Mouse (Mus musculus): ENCODE results near the gene Itgb6.

Gene Itgb6

DNA sequence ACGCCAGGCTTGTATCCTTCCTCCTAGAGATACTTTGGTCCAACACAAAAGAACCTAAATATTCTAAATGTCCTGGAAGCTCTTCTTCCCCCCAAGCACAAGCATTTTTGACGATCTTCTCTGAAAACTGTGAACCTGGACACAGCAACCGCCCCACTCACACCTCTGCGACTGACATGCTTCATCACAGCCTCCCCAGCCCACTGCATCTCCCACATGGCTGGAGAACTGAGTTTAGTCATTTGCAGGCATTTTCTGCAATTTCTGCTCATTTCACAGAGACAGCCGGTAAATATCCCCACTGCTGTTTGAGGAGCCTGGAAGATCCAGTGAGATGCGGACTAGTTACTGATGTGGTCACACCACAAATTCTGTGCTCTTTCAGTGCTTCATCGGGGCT is 107.7 kb downstream of the Itgb6 start:
- DNase-seq (ENCODE audit: low spot score in 2 of 2) = no peak

DNA sequence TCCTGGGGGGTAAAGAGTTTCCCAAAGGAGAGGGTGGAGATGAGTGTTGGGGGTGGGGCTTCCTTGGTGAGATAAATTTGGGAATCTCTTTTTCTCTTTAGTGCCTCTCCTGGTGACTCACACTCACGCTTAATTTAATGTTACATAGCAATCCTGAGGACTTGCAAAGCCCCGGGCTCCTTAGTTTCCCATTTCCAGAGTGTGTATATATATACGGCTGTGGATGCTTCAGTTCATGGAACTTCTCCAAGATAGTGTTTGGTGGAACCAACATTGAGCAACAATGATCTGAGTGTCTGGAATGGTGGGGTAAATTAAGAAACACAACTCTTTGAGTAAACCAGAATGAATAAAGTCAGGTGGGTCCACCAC is 108.6 kb downstream of the Itgb6 start:
- DNase-seq (ENCODE audit: low spot score in 2 of 2) = no peak

DNA sequence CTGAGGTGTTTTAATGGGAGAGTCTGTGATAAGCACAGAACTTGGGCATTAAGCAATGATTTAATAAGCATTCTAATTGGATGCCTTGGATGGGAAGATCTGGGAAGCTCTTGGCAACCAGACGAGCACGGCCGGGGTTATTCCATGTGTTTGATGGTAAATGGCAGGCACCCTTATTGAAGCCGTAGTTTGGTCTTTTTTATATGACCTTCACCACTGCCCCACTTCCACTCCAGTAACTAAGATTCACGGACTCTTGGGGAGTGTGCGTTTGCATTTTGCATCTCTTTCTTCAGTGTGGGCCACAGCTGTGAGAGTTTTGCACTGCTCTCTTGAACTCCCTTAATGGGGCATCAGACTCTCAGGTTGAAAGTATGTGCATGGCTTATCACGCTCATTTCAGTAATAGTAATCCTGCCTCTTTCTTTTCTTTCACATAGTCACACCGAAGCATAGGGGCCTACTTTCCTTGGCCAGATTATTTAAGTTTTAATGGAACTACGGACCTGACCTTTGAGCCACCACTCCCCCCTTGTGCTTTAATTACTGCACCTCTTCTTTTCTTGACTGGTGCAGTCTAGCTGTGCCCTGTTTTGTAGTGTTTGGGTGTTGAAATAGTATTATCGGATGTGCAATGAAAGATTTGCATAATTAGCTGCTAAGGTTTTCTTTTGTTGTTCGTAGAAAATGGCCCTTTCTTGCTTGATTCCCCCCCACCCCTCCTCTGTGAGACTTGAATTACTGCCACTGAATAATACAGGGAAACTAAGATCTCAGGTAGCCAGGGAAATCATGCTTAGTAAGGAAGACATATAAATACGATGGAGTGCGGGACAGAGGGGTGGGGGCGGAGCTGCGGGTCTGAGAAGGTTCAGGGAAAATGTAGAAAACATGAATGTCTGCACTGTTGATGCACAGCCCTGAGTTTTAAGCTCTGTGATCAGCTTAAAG is 109.3 kb downstream of the Itgb6 start:
- DNase-seq (ENCODE audit: low spot score in 2 of 2) = no peak

DNA sequence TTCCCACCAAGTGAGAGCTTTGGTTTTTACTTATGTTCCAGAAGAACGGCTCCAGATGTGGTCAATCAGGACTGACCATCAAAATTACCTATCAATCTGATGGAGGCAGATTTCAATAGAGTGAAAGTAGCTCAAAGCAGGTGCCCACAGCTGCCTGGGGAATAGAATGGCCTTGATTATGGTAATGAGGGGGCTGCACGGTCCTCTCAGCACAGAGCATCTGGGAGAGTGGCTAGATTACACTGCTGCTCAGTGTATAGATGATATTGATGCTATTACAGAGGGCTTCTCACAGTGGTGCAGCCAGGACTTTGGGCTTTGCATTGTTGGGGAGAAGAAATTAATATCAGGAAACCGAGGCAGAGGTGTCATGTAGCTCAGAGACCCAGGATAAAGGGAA is 110.8 kb downstream of the Itgb6 start:
- DNase-seq (ENCODE audit: low spot score in 2 of 2) = no peak

DNA sequence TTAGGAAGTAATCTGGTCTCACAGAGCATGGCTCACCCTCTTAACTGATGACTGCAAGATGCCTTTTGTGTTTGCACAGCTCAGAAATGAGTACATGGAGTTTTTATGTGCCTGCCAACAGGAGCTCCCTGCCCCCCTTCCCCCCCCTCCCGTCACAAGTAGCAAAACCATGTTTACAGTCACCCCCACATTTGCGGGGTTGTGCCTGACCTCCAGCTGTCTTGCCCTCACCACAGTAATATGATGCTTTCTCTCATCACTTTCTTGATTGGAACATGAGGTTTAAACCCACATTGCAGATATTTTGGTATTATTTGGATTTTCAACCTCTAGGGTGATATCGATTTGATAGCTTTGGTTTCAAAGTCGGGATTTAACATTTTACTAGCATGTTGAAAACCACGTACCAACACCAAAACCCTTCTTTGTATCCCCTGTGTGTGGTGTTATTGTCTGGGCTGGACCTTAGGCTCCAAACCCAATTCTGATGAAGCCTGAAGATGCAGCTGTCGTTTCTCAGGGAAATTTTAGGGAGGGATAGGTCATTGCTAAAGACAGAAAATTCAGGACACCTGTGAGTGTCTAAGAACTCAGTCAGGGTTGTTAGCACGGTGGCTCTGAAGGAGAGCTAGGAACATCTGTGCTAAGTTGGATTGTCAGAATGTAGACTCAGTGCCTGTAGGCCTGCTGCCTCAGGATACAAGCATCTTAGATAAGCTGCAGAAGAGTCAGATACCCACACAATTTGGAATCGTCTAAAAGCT is 112.8 kb downstream of the Itgb6 start:
- no peak for DNase-seq (ENCODE audit: low spot score in 2 of 2)

DNA sequence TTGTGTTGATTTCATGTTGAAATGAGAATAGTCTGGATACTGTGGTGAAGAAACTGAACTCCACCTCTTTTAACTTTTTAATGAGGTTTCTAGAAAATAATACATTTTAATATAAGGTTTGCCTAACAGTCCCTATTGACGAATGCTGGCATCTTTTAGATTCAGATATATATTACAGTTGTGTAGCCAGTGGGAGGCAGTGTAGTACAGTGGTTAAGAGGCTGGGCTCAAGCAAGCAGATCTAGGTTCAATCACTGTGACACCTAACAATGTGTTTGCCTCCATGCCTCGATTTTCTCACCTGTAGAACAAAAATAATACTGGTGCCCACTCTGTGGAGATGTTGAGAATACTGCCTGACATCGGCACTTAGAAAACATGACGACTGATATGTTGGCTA is 114.5 kb downstream of the Itgb6 start:
- DNase-seq (ENCODE audit: low spot score in 2 of 2) = no peak

DNA sequence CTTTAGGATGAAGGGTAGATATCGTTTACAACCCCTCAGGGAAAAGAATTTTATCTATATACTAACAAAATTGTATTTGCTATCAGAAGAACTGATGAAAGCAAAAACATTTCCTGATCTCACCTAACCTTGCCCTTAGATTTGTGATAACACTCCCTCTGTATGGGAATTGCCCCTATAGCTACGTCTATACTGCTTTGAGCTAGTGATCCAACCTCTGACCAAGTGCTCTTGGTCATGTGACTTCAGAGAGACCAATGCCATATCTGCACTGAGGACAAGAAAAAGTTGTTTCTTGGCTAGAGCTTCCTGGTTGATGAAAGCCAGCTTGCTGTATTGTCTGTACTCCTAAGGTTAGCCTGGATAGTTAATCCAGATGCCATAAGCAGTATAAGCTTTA is 121.1 kb downstream of the Itgb6 start:
- no peak for DNase-seq (ENCODE audit: low spot score in 2 of 2)

DNA sequence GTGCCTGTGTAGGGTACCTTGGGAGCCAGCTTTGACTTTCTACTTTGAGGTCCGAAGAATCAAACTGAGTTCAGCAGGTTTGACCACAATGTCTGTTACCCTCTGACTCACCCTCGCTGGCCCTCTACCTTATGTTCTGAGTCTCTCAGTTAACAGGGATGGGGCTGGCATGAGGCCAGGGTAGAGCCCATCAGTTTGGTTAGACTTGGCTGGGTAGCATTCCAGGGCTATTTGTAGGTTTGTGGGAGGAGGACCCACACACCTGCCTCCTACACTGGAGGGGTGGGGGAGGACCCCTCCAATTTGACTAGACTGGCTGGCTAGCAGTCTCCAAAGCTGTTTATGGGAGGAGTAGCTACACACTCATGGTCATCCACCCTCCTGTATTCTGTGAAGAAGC is 121.6 kb downstream of the Itgb6 start:
- no peak for DNase-seq (ENCODE audit: low spot score in 2 of 2)

DNA sequence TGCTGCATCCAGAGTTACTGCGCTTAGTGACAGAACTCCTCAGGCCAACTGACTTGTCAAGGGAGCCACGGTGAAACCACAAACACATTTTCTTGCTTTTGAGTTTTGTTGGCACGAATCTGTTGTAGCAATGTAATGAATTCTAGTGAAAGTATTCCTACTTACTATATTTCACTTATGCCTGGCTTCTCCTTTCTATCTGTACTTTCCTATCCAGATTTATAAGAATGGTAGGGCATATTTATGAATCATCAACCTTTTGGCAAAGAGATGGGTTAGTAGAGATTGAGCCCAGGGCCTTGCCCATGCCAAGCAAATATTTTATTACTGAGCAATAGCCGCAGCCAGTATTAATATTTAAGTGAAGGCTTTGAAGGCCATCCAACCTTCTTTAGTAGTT is 139.0 kb downstream of the Itgb6 start:
- no peak for DNase-seq (ENCODE audit: low spot score in 2 of 2)

DNA sequence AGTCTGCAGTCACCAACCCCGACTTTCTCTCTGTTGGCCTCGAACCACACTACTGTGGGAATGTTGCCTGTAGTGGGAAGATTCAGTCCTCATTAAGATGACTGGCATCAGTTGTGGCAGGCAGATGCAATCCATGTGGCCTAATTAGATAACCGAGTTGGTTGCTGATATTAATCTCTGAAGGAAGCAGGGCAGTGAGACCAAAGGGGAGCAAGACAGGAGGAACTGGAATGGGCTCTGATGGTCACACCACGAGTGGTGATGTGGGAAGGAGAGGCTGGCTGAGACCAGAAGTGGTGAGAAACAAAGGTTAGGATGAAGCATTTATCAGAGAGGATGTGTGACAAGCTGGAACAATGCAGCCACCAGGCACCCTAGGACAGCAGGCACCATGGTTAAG is 167.9 kb downstream of the Itgb6 start:
- no peak for DNase-seq (ENCODE audit: low spot score in 2 of 2)

DNA sequence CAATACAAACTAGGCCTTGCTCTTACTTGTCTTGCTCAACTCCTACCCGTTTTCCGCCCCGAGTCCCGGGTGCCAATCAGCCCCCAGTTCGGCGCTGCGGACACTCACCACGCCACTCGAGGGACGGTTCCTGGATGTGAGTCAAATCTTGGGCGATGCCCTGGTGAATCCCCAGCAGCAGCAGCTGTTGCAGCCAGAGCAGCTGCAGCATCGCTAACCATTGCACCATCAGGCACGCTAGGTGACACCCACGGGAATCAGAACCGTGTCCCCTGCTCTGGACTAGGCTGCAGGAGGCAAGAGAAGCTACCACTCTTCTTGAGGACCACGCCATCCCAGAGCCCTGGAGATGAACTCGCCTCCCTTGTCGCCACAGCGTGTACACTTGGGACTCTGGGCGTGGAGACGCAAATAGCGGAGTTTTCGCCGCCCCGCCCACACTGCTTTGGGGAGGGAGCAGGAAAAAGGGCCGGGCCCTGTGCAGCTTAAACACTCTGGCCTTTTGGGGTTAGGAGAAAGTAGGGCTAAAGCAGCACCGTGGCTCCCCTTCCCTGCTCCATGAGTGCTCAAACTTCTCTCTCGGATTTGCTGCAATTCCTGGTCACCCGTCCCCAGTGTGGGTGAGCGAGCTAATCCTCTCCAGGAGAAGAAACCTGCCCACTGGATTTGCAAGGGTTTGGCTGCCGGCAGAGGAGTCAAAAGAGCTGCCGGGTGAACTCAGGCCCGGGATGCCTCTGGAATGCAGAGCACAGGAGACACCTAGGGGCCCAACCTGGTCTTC is 169.4 kb downstream of the Itgb6 start, which contains the start of gene Pla2r1:
Pla2r1 (minus strand) TSS at position 407 of the 781 bp plus-strand sequence.
- peak in 1 of 2 experiments; percentile 23 for DNase-seq (ENCODE audit: low spot score in 2 of 2)

DNA sequence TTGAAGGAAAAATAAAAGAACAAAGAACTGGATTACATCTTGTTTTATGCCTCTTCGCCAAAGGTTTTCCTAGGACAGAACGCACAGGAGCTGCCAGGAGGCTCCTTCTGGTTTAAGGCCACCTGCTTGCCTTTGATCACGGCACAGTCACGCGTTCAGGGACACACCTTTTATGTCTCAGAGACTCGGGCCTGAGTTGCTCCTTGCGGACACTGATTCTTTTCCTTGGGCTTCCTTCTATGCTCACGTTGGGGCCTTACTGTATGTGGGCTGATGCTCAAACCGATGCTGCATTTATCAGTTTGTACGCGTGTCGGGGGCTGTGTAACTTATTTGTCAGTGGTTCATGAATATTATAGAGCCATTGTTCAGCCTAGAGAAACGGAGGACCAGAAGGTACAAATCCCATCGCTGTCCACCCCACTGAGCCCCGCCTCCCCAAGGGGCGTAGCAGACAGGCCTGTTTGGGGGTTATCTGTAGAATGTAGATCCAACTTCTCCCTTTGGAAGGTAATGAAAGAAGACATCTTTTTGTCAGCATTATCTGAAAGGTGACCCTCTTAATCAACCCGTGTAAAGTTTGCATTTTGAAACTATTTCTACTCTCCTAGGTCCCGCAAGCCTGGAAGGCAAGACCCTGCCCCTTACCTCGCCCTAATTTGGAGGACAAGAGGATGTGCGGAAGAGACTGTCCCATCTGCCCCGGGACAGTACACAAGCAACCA is 170.1 kb downstream of the Itgb6 start:
- no peak for DNase-seq (ENCODE audit: low spot score in 2 of 2)

DNA sequence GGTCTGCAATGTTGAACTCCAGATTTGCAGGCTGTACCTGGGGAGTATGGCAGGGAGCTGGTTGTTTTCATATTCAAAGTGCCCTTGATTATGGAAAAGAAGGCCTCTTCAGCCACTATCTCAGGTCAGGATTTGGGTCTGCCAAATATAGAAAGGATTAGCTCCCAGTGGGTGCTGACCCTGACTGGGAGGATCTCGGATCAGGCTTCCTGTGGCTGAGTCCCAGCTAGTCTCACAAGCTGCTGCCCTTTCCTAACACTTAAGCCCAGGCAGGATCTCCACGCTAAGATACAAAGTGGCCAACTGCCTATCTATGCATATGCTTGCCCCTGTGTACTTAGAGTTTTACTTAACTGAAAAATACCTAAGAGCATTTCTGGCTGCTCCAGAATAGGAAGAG is 170.8 kb downstream of the Itgb6 start:
- DNase-seq (ENCODE audit: low spot score in 2 of 2) = no peak

DNA sequence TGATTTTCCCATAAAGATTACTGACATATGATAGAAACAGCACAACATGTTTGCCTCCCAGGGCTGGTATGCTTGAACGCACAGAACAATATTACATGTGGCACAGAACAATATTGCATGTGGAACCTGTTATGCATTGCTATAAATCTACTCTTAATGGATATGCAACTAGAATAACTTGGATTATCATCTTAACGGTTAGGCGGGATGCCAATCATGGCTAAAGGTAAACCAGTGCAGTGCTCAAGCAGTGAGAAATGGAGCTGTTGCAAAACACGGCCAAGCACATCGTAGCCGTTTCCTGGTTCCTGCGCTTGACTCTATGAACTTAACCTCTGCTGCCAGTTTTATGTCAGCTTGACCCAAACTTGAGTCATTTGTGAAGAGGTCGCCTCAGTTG is 171.9 kb downstream of the Itgb6 start:
- no peak for DNase-seq (ENCODE audit: low spot score in 2 of 2)

DNA sequence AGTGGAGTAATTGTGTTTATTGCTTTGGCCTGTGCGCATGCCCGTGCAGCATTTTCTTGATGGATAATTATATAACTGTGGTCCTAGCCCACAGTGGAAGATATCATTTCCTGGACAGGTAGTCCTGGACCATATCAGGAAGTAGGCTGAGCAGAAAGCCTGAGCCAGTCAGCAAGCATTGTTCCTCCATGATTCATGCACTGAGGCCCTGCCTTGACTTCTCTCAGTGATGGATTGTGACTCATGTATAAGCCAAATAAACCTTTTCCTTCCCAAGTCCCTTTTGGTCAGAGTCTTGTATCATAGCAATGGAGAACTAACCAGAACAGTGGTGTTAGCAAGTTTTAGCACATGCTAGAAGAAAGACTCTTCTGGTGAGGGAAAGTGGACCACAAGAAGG is 172.6 kb downstream of the Itgb6 start:
- no peak for DNase-seq (ENCODE audit: low spot score in 2 of 2)

Measured in spleen, postnatal 10 days (tissue).